Mouse (Mus musculus) spleen, adult 2 months (tissue): ENCODE results near the gene Rpap3.

Source experiments
- CTCF ChIP-seq: fragments of 200-500 bp; IDR thresholded peaks from 2 replicates; pipeline ENCODE4 v1.5.1; 2011; ENCODE audit warnings: mild to moderate bottlenecking, inconsistent platforms; ENCODE audit not compliant: insufficient read depth, insufficient read length, insufficient replicate concordance; ENCODE audit errors: extremely low read depth
- POLR2A ChIP-seq: fragments of 200-500 bp; IDR thresholded peaks from 2 replicates; pipeline ENCODE4 v1.6.1; 2011; ENCODE audit warnings: low read depth, low read length, inconsistent platforms

DNA sequence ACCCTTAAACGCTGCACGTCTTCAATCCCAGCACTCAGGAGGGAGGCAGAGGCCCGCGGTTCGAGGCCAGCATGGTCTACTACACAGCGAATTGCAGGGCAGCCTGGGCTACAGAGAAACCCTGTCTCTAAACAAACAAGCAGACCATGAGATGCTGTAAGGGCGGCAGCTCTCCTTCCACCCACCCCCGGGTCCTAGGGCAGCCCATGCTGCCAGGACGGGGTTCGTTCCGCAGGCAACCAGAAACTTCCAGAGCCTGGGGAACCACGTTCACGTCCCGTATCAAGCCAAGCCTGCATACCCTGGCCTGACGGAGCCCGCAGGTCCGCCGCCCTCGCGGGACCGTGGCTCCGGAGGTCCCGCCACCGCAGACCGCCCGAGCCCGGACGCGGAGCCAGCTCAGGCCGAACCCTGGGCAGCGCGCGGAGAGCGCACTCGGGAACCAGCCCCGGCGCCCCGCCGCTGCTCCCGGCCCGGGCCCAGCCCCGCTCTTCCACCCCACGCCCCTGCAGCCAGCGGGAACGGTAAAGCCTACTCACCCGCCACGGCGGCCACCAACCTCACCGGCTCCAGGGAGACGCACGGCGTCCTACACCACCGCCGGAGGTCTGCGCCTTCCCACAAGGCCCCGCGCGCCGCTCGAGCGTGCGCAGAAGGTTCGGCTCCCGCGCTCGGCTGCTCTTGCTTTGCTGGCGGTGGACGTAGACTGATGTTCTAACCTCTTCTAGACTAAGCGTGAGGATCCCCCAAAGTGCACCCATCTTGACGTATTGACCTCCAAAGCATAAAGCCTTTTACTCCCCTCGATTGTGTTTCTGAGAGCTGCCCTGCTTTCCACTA lies at the start of gene Rpap3:
- TF ChIP-seq POLR2A (peak; percentile 30), CTCF (no peak)
